Mouse (Mus musculus) ES-E14 (cell line): ENCODE measurements around the gene Glo1.

ENCODE experiments used
- ZC3H11A ChIP-seq: IDR thresholded peaks from 2 replicates; pipeline ENCODE4 v1.6.1; 2012; ENCODE audit warnings: low read depth, mild to moderate bottlenecking, inconsistent platforms, low read length, borderline replicate concordance
- ZNF384 ChIP-seq: IDR thresholded peaks from 2 replicates; pipeline ENCODE4 v1.6.1; 2012; ENCODE audit warnings: low read depth, low read length, inconsistent platforms

DNA sequence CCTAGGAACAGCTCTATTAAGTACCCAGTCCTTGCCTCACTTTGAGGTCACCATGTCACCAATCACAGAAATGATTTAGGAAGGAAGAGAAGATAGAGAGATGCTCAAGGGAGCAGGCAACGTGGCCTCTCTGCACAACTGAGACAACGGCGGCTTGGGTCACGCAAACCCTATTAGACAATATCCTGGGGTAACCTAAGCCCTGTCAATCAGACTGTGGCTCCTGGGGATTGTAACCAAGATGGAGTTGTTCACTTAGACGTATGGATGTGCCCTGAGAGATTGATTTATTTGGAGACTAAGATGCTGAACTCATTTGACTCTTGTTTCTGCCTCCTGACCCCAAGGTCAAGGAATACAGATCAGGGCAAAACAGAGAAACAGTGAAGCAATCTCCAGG is 32.3 kb downstream of the Glo1 start:
- TF ChIP-seq ZNF384 = no peak
- no peak for TF ChIP-seq ZC3H11A
